Mouse (Mus musculus): ENCODE data around the gene Phb2. TPM values are rescaled to one million over a fixed set of nuclear protein-coding genes. Genes with fewer than 3 reads are reported as not detected.

Phb2 gene
- polyA plus RNA-seq (2012; rRNA removed) = 133 and 151 TPM in 2 replicates

GRCm38 (mm10) chr6:124711824-124712782, at the start of gene Phb2, which contains the start of gene Emg1:
Phb2 (plus strand) TSS chr6:124712336.
Emg1 (minus strand) TSS chr6:124712178.

GRCm38 (mm10) chr6:124662477-124663423, 49.4 kb upstream of the Phb2 start, which contains the start of gene Lpcat3:
Lpcat3 (plus strand) TSS chr6:124663027.

GRCm38 (mm10) chr6:124738511-124739023, 26.4 kb downstream of the Phb2 start, which contains the start of gene Ptpn6:
Ptpn6 (minus strand) TSS chr6:124738714.

GRCm38 (mm10) chr6:124740888-124741761, 29.0 kb downstream of the Phb2 start, which contains the start of gene Grcc10:
Grcc10 (minus strand) TSS chr6:124741374.

GRCm38 (mm10) chr6:124755831-124756595, 43.9 kb downstream of the Phb2 start, which contains the start of the genes Gm45234 and Atn1:
Gm45234 (minus strand) TSS chr6:124756021.
Atn1 (minus strand) TSS chr6:124756524.

Other genes starting within 250 kb of the Phb2 start
- gene Clstn3, start 247.5 kb upstream of the Phb2 start, polyA plus RNA-seq (2012; rRNA removed) = 28.5 and 42.6 TPM in 2 replicates
- 3.6 and 4.3 TPM in 2 replicates for gene C1rl, start 219.2 kb upstream of the Phb2 start, polyA plus RNA-seq (2012; rRNA removed)
- gene C1ra, start 199.9 kb upstream of the Phb2 start, polyA plus RNA-seq (2012; rRNA removed) = 30.8 and 35.5 TPM in 2 replicates
- gene C1s1, start 170.0 kb upstream of the Phb2 start, polyA plus RNA-seq (2012; rRNA removed) = 61.1 and 87.7 TPM in 2 replicates
- gene C1rb, start 142.0 kb upstream of the Phb2 start, polyA plus RNA-seq (2012; rRNA removed) = 0.10 and 0.28 TPM in 2 replicates
- 0.09 and 0.21 TPM in 2 replicates for gene C1s2, start 76.3 kb upstream of the Phb2 start, polyA plus RNA-seq (2012; rRNA removed)
- 174 and 229 TPM in 2 replicates for gene Lpcat3, start 49.3 kb upstream of the Phb2 start, polyA plus RNA-seq (2012; rRNA removed)
- gene Emg1, start 158 bp upstream of the Phb2 start, polyA plus RNA-seq (2012; rRNA removed) = 43.9 and 53.5 TPM in 2 replicates
- 15.2 and 17.3 TPM in 2 replicates for gene Ptpn6, start 26.4 kb downstream of the Phb2 start, polyA plus RNA-seq (2012; rRNA removed)
- gene Grcc10, start 29.0 kb downstream of the Phb2 start, polyA plus RNA-seq (2012; rRNA removed) = 266 and 371 TPM in 2 replicates
- not detected in 2 replicates for gene Gm45234, start 43.7 kb downstream of the Phb2 start, polyA plus RNA-seq (2012; rRNA removed)
- gene Atn1, start 44.2 kb downstream of the Phb2 start, polyA plus RNA-seq (2012; rRNA removed) = 44.9 and 59.9 TPM in 2 replicates
- 10.6 and 11.5 TPM in 2 replicates for gene Eno2, start 57.3 kb downstream of the Phb2 start, polyA plus RNA-seq (2012; rRNA removed)
- 9.0 and 11.7 TPM in 2 replicates for gene Lrrc23, start 67.4 kb downstream of the Phb2 start, polyA plus RNA-seq (2012; rRNA removed)
- gene Spsb2, start 96.3 kb downstream of the Phb2 start, polyA plus RNA-seq (2012; rRNA removed) = 27.7 and 31.4 TPM in 2 replicates
- 353 and 433 TPM in 2 replicates for gene Tpi1, start 102.0 kb downstream of the Phb2 start, polyA plus RNA-seq (2012; rRNA removed)
- gene Usp5, start 117.1 kb downstream of the Phb2 start, polyA plus RNA-seq (2012; rRNA removed) = 120 TPM in 2 replicates
- 20.9 and 42.3 TPM in 2 replicates for gene Cdca3, start 117.2 kb downstream of the Phb2 start, polyA plus RNA-seq (2012; rRNA removed)
- 0.98 and 1.0 TPM in 2 replicates for gene Gnb3, start 127.9 kb downstream of the Phb2 start, polyA plus RNA-seq (2012; rRNA removed)
- 99.7 and 118 TPM in 2 replicates for gene P3h3, start 145.4 kb downstream of the Phb2 start, polyA plus RNA-seq (2012; rRNA removed)
- gene Gpr162, start 151.6 kb downstream of the Phb2 start, polyA plus RNA-seq (2012; rRNA removed) = 3.2 and 3.4 TPM in 2 replicates
- 1.4 and 1.6 TPM in 2 replicates for gene Cd4, start 175.9 kb downstream of the Phb2 start, polyA plus RNA-seq (2012; rRNA removed)
- gene Lag3, start 199.4 kb downstream of the Phb2 start, polyA plus RNA-seq (2012; rRNA removed) = 8.3 and 8.4 TPM in 2 replicates
- 2,014 and 3,023 TPM in 2 replicates for gene Ptms, start 207.8 kb downstream of the Phb2 start, polyA plus RNA-seq (2012; rRNA removed)
- gene Mlf2, start 219.1 kb downstream of the Phb2 start, polyA plus RNA-seq (2012; rRNA removed) = 367 and 376 TPM in 2 replicates